Mouse (Mus musculus) mouse trophoblast stem cell (cell line): ENCODE results near the gene Skint2.

Source experiments
- in situ Hi-C, 2 experiments: fragments of 300-500 bp; cut with MseI, MboI; formaldehyde crosslinking; loops; 2 replicates in 1 of 2; 3 replicates in 1 of 2; pipeline ENCODE4 v1.15.1; 2025

Skint2 gene

DNA sequence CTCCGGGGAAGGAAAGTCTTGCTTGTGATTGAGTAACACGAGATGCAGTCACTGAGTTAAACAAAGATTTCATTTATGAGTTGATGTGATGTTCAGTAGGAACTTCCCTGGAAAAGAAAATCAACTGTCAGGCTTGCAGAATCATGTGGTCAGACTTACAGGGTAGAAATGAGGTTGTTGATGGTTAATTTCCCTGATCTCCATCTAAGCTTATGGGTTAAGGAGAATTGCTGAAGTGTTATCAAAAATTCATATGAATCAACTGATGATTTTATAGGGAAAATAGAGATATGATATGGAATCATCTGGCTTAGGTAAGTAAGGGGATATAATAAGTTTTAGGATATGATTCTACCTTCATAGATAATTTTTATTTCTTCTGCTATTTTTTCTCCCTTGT, at the start of gene Skint2:
TSS of gene Skint2 (plus strand) at position 301 of the 400 bp plus-strand sequence.
- in situ Hi-C loops, result no loop called here
